Mouse (Mus musculus): ENCODE measurements around the gene Grk2. TPM values are rescaled to one million over a fixed set of nuclear protein-coding genes. Genes with fewer than 3 reads are reported as not detected.

Gene Grk2
- polyA plus RNA-seq, 1 experiment from 2014 or later = 12.5 TPM

- no peaks in the 10 kb centered on the region for H3K9me3 ChIP-seq (ENCODE audit: control insufficient read depth, low read length)
- DNase-seq (ENCODE audit: low spot score) (no peak), ATAC-seq (ENCODE audit: low FRiP score) (no peak)
- peaks cover 16% of the 10 kb centered on the region for H3K27me3 ChIP-seq (ENCODE audit: control insufficient read depth, insufficient read depth, low read length)
- 0 out of 2 replicates have a peak, but pooled peaks cover 3% of the 10 kb centered on the region for H3K4me1 ChIP-seq (replicated peaks; ENCODE audit: control insufficient read depth, insufficient read depth, low read length)
- no peak overlapping the region for H3K4me3 ChIP-seq (ENCODE audit: low read depth, low read length)
- H3K36me3 ChIP-seq (ENCODE audit: control insufficient read depth, insufficient read depth, low read length) = no peaks in the 10 kb centered on the region
- no peak overlapping the region for H3K9ac ChIP-seq (ENCODE audit: low read depth, low read length)
- no peak overlapping the region for H3K4me2 ChIP-seq (replicated peaks; ENCODE audit: low read depth, low read length)
- WGBS = 69% methylated on average over 6 of the region's 6 CpGs
- H3K27ac ChIP-seq (ENCODE audit: low read depth, low read length) = no peak overlapping the region
Observed at GRCm38 (mm10) chr19:4270187-4270586, 35.8 kb downstream of the Grk2 start.

GRCm38 (mm10) chr19:4268566-4269361, 37.3 kb downstream of the Grk2 start, which contains the start of gene Ssh3:
Ssh3 (minus strand) TSS chr19:4269180.
- DNase-seq (ENCODE audit: low spot score) (peak; percentile 46), ATAC-seq (ENCODE audit: low FRiP score) (peak; percentile 47; the same call in 1 of the 2 replicates)
- WGBS = 6% methylated on average over 46 of the region's 46 CpGs
- H3K9me3 ChIP-seq (ENCODE audit: control insufficient read depth, low read length) = no peaks in the 10 kb centered on the region
- H3K36me3 ChIP-seq (ENCODE audit: control insufficient read depth, insufficient read depth, low read length) = no peaks in the 10 kb centered on the region
- H3K4me2 ChIP-seq (replicated peaks; ENCODE audit: low read depth, low read length) = peak within 1 kb of the TSS; percentile 45
- H3K9ac ChIP-seq (ENCODE audit: low read depth, low read length) = 0 out of 2 replicates have a peak within 1 kb of the TSS, but pooled peaks have one; percentile 17
- no peak within 1 kb of the TSS for H3K27ac ChIP-seq (ENCODE audit: low read depth, low read length)
- H3K4me1 ChIP-seq (replicated peaks; ENCODE audit: control insufficient read depth, insufficient read depth, low read length) = 0 out of 2 replicates have a peak, but pooled peaks cover 3% of the 10 kb centered on the region
- H3K27me3 ChIP-seq (ENCODE audit: control insufficient read depth, insufficient read depth, low read length) = peaks cover 16% of the 10 kb centered on the region
- peak within 1 kb of the TSS; percentile 27; the same call in 1 of the 2 replicates for H3K4me3 ChIP-seq (ENCODE audit: low read depth, low read length)

GRCm38 (mm10) chr19:4265956-4266355, 40.1 kb downstream of the Grk2 start:
- Histone ChIP-seq H3K4me2 (replicated peaks; ENCODE audit: low read depth, low read length) (no peak overlapping the region), H3K36me3 (ENCODE audit: control insufficient read depth, insufficient read depth, low read length) (no peaks in the 10 kb centered on the region), H3K27me3 (ENCODE audit: control insufficient read depth, insufficient read depth, low read length) (peaks cover 16% of the 10 kb centered on the region), H3K9ac (ENCODE audit: low read depth, low read length) (no peak overlapping the region), H3K4me3 (ENCODE audit: low read depth, low read length) (no peak overlapping the region), H3K9me3 (ENCODE audit: control insufficient read depth, low read length) (no peaks in the 10 kb centered on the region), H3K4me1 (replicated peaks; ENCODE audit: control insufficient read depth, insufficient read depth, low read length) (0 out of 2 replicates have a peak, but pooled peaks cover 3% of the 10 kb centered on the region), H3K27ac (ENCODE audit: low read depth, low read length) (no peak overlapping the region)
- WGBS = 75% methylated on average over 4 of the region's 4 CpGs
- DNase-seq (ENCODE audit: low spot score) = no peak
- no peak for ATAC-seq (ENCODE audit: low FRiP score)

DNA sequence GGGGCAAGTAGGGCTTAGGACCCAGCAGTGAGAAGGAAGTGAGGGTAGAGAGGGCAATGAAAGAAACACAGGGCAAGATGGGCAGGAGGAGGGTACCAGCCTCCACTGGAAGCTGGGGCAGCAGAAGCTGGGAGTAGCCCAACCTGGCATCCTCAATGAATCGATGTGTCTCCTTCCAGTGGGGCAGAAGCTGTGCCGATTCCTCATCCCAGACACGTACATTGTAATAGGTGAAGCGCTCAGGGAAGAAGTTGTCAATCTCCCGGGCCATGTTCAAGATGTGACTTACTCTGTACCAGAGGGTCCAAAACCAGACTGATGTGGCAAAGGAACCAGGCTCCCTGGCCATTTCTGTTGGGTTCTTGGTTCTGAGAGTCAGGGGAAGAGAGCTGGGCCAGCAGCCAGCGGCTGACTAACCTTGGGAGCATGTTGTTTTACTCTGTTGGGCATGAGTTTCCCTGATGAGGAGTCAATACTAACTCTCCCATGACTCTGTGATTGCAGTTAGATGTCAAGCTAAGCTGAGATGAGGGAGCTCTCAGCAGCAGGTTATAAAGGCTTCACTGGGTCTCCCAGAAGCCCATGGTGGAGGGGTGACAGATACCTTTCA, 41.7 kb downstream of the Grk2 start:
- Histone ChIP-seq H3K36me3 (ENCODE audit: control insufficient read depth, insufficient read depth, low read length) (no peaks in the 10 kb centered on the region), H3K9me3 (ENCODE audit: control insufficient read depth, low read length) (no peaks in the 10 kb centered on the region), H3K27me3 (ENCODE audit: control insufficient read depth, insufficient read depth, low read length) (peaks cover 14% of the 10 kb centered on the region), H3K27ac (ENCODE audit: low read depth, low read length) (no peak overlapping the region), H3K4me3 (ENCODE audit: low read depth, low read length) (no peak overlapping the region), H3K4me1 (replicated peaks; ENCODE audit: control insufficient read depth, insufficient read depth, low read length) (0 out of 2 replicates have a peak, but pooled peaks cover 3% of the 10 kb centered on the region), H3K4me2 (replicated peaks; ENCODE audit: low read depth, low read length) (no peak overlapping the region), H3K9ac (ENCODE audit: low read depth, low read length) (no peak overlapping the region)
- DNase-seq (ENCODE audit: low spot score) = no peak
- no peak for ATAC-seq (ENCODE audit: low FRiP score)
- WGBS = 92% methylated on average over 6 of the region's 6 CpGs

DNA sequence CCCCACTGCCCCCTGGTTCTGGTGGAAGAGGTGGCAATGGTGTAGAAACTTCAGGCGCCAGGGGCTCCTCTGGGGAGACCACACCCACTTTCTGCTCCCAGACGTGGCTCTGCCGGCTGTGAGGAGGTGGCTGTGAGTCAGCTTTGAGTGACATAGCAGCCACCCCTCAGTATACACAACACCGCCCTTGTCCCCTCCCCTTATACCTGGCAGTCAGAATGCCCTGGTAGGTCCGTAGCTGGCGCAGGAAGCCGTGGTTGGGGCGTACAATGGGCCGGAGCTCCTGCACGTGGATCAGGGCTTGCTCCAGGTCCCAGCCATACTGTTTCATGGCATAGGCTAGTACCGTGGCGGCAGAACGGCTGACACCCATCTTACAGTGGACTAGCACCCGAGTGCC, 42.3 kb downstream of the Grk2 start:
- no peak overlapping the region for H3K9ac ChIP-seq (ENCODE audit: low read depth, low read length)
- no peak for ATAC-seq (ENCODE audit: low FRiP score)
- H3K4me2 ChIP-seq (replicated peaks; ENCODE audit: low read depth, low read length) = no peak overlapping the region
- H3K9me3 ChIP-seq (ENCODE audit: control insufficient read depth, low read length) = no peaks in the 10 kb centered on the region
- peaks cover 10% of the 10 kb centered on the region for H3K27me3 ChIP-seq (ENCODE audit: control insufficient read depth, insufficient read depth, low read length)
- 69% methylated on average over 14 of the region's 14 CpGs for WGBS
- no peak for DNase-seq (ENCODE audit: low spot score)
- H3K4me1 ChIP-seq (replicated peaks; ENCODE audit: control insufficient read depth, insufficient read depth, low read length) = no peaks in the 10 kb centered on the region
- H3K27ac ChIP-seq (ENCODE audit: low read depth, low read length) = no peak overlapping the region
- no peak overlapping the region for H3K4me3 ChIP-seq (ENCODE audit: low read depth, low read length)
- no peaks in the 10 kb centered on the region for H3K36me3 ChIP-seq (ENCODE audit: control insufficient read depth, insufficient read depth, low read length)

GRCm38 (mm10) chr19:4262756-4263155, 43.3 kb downstream of the Grk2 start:
- 74% methylated on average over 6 of the region's 6 CpGs for WGBS
- no peak overlapping the region for H3K9ac ChIP-seq (ENCODE audit: low read depth, low read length)
- 0 out of 2 replicates have a peak, but pooled peaks cover under 1% of the 10 kb centered on the region for H3K27me3 ChIP-seq (ENCODE audit: control insufficient read depth, insufficient read depth, low read length)
- no peak for DNase-seq (ENCODE audit: low spot score)
- H3K9me3 ChIP-seq (ENCODE audit: control insufficient read depth, low read length) = no peaks in the 10 kb centered on the region
- no peaks in the 10 kb centered on the region for H3K4me1 ChIP-seq (replicated peaks; ENCODE audit: control insufficient read depth, insufficient read depth, low read length)
- no peak for ATAC-seq (ENCODE audit: low FRiP score)
- H3K36me3 ChIP-seq (ENCODE audit: control insufficient read depth, insufficient read depth, low read length) = no peaks in the 10 kb centered on the region
- H3K27ac ChIP-seq (ENCODE audit: low read depth, low read length) = no peak overlapping the region
- H3K4me2 ChIP-seq (replicated peaks; ENCODE audit: low read depth, low read length) = no peak overlapping the region
- no peak overlapping the region for H3K4me3 ChIP-seq (ENCODE audit: low read depth, low read length)

GRCm38 (mm10) chr19:4261038-4261698, 44.9 kb downstream of the Grk2 start:
- H3K4me1 ChIP-seq (replicated peaks; ENCODE audit: control insufficient read depth, insufficient read depth, low read length) = no peaks in the 10 kb centered on the region
- DNase-seq (ENCODE audit: low spot score) = no peak

DNA sequence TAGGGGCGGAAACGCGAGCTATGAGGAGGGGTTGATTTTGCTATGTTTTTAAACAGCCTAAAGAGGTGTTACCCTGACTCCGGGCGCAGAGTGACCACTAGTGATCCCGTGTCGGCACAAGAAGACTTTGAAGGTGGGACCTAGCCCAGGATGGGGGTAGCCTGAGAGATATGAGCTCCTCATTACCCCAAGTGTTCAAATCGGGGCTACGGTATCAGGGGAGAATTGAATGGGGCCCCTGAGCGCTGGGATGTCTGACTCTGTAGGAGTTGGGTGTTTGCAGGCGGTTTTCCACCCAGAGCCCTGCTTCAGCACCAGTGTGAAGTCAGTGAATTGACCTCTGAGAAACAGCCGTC, 48.1 kb downstream of the Grk2 start:
- H3K36me3 ChIP-seq (ENCODE audit: control insufficient read depth, insufficient read depth, low read length) = no peaks in the 10 kb centered on the region
- ATAC-seq (ENCODE audit: low FRiP score) (no peak), DNase-seq (ENCODE audit: low spot score) (no peak)
- WGBS = 23% methylated on average over 12 of the region's 12 CpGs
- H3K4me1 ChIP-seq (replicated peaks; ENCODE audit: control insufficient read depth, insufficient read depth, low read length) = no peaks in the 10 kb centered on the region
- peak overlapping the region; percentile 18 for H3K4me3 ChIP-seq (ENCODE audit: low read depth, low read length)
- H3K27ac ChIP-seq (ENCODE audit: low read depth, low read length) = no peak overlapping the region
- 0 out of 2 replicates have a peak, but pooled peaks cover 2% of the 10 kb centered on the region for H3K27me3 ChIP-seq (ENCODE audit: control insufficient read depth, insufficient read depth, low read length)
- no peaks in the 10 kb centered on the region for H3K9me3 ChIP-seq (ENCODE audit: control insufficient read depth, low read length)
- H3K4me2 ChIP-seq (replicated peaks; ENCODE audit: low read depth, low read length) = peak overlapping the region; percentile 31
- peak overlapping the region; percentile 51 for H3K9ac ChIP-seq (ENCODE audit: low read depth, low read length)

More at GRCm38 (mm10) chr19:4261038-4261698, 44.9 kb downstream of the Grk2 start:
- ATAC-seq (ENCODE audit: low FRiP score) = no peak
- 60% methylated on average over 8 of the region's 8 CpGs for whole genome bisulfite sequencing
- Histone ChIP-seq H3K9me3 (ENCODE audit: control insufficient read depth, low read length) (no peaks in the 10 kb centered on the region), H3K27ac (ENCODE audit: low read depth, low read length) (no peak overlapping the region), H3K36me3 (ENCODE audit: control insufficient read depth, insufficient read depth, low read length) (no peaks in the 10 kb centered on the region), H3K4me3 (ENCODE audit: low read depth, low read length) (no peak overlapping the region), H3K27me3 (ENCODE audit: control insufficient read depth, insufficient read depth, low read length) (0 out of 2 replicates have a peak, but pooled peaks cover 2% of the 10 kb centered on the region), H3K9ac (ENCODE audit: low read depth, low read length) (no peak overlapping the region), H3K4me2 (replicated peaks; ENCODE audit: low read depth, low read length) (no peak overlapping the region)
